Mouse (Mus musculus) heart, adult 2 months (tissue): ENCODE measurements around the gene Aes. TPM values are rescaled to one million over a fixed set of nuclear protein-coding genes. Genes with fewer than 3 reads are reported as not detected.

Experiments
- DNase-seq, 2 experiments: peaks; one replicate each; pipeline ENCODE4 v3.0.0; 2021
- H3K27ac ChIP-seq: fragments of 200-600 bp; 2 replicates; pipeline ENCODE4 v1.8.1; 2022
- H3K27me3 ChIP-seq: fragments of 200-500 bp; 2 replicates; pipeline ENCODE4 v1.6.1; 2012; ENCODE audit warnings: mild to moderate bottlenecking, low read length, inconsistent platforms, mixed read lengths; ENCODE audit not compliant: control insufficient read depth, insufficient read depth
- H3K36me3 ChIP-seq: fragments of 200-500 bp; 2 replicates; pipeline ENCODE4 v1.6.1; 2012; ENCODE audit warnings: low read length, inconsistent platforms; ENCODE audit not compliant: control insufficient read depth, insufficient read depth
- H3K4me1 ChIP-seq: fragments of 200-500 bp; 2 replicates; pipeline ENCODE4 v1.6.1; 2011; ENCODE audit warnings: low read length; ENCODE audit not compliant: control insufficient read depth, insufficient read depth
- H3K4me3 ChIP-seq: fragments of 200-600 bp; 2 replicates; pipeline ENCODE4 v1.8.1; 2022
- H3K79me2 ChIP-seq: fragments of 200-500 bp; replicated peaks from 2 replicates; pipeline ENCODE4 v1.6.1; 2012; ENCODE audit warnings: mild to moderate bottlenecking, inconsistent platforms, low read length, moderate library complexity, mixed read lengths; ENCODE audit not compliant: control insufficient read depth, insufficient read depth
- H3K9ac ChIP-seq: fragments of 200-500 bp; 2 replicates; pipeline ENCODE4 v1.6.1; 2012; ENCODE audit warnings: low read depth, mild to moderate bottlenecking, control low read depth, inconsistent platforms, low read length, mixed read lengths
- CTCF ChIP-seq: fragments of 200-600 bp; IDR thresholded peaks from 2 replicates; pipeline ENCODE4 v1.8.1; 2022; ENCODE audit warnings: antibody characterized with exemption, mild to moderate bottlenecking, moderate library complexity
- EP300 ChIP-seq: fragments of 200-500 bp; IDR thresholded peaks from 2 replicates; pipeline ENCODE4 v1.6.1; 2011; ENCODE audit warnings: low read depth, low read length, control low read depth; ENCODE audit not compliant: insufficient read depth
- POLR2A ChIP-seq: fragments of 200-500 bp; IDR thresholded peaks from 2 replicates; pipeline ENCODE4 v1.6.1; 2011; ENCODE audit warnings: mild to moderate bottlenecking, low read depth, low read length, control low read depth; ENCODE audit not compliant: insufficient read depth
- WGBS: fragments of 180-500 bp; shearing (Covaris S2); methylation state at CpG from one replicate; pipeline ENCODE4 v1.1.7; 2018; 5-methylcytosine and 5-hydroxymethylcytosine counted together
- intact Hi-C: fragments of 180-260 bp; cut with DNase I; formaldehyde crosslinking; loops from one replicate; pipeline ENCODE4 v1.15.1; 2025
- polyA plus RNA-seq: library from polyadenylated mRNA; depleted of rRNA; stranded (reverse); fragments of >200 nt; gene quantifications from 2 replicates; pipeline ENCODE4 v1.2.3, GENCODE M21; 2012; rRNA removed
- total RNA-seq, 2 experiments: library from RNA; stranded (reverse); gene quantifications; 2 replicates each; pipeline ENCODE4 v1.2.3; 2021

Gene Aes
- total and polyA plus RNA-seq, 3 experiments, result 982 to 3,063 (median 1,113) TPM

DNA sequence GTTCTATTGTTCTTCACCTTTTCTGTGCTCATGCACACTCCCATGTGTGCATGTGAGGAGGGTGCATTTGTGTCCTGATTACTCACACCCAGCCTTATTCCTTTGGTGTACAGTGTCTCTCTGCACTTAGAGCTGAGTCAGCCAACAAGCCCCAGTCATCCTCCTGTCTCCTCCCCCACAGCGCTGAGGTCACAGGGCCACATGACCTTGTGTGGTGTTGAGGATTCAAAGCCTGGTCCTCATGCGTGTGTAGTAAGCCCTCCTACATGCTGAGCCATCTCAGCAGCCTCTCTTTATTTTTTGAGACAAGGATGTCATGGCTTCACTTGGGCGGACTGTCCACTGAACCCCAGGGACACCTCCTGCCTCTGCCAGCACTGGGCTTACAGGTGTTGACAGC is 53.5 kb downstream of the Aes start:
- no peak overlapping the region for H3K27ac ChIP-seq
- TF ChIP-seq CTCF (no peak), POLR2A (no peak), EP300 (no peak)
- H3K4me3 ChIP-seq, result no peak overlapping the region
- no peaks in the 10 kb centered on the region for H3K36me3 ChIP-seq
- no peaks in the 10 kb centered on the region for H3K27me3 ChIP-seq
- H3K9ac ChIP-seq, result no peak overlapping the region
- intact Hi-C loops, result no loop called here
- H3K79me2 ChIP-seq, result no peaks in the 10 kb centered on the region
- DNase-seq, result no peak
- 59% methylated on average over 3 of the region's 3 CpGs for WGBS
- H3K4me1 ChIP-seq, result no peaks in the 10 kb centered on the region

DNA sequence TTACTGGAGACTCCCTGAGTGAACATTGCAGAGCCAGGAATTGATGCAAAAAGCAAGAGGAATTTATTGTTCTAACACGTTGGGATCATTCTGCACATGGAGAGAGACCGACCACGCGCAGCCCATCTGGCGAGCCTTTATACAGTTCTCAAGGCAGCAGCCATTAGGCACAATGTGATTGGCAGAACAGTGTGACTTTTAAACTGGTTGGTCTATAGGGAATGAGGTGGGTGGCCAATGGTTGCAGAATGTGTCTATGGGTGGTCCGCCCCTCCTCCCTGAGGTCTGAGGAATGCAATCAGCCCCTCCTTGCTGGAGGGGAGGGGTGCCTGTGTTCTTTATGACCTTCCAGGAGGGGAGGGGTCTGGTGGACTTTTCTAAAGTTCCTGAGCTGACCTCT is 56.2 kb downstream of the Aes start:
- no peak overlapping the region for H3K4me3 ChIP-seq
- no peak for DNase-seq
- no peaks in the 10 kb centered on the region for H3K79me2 ChIP-seq
- TF ChIP-seq EP300, result no peak
- TF ChIP-seq POLR2A, result no peak
- no peak overlapping the region for H3K27ac ChIP-seq
- H3K9ac ChIP-seq, result no peak overlapping the region
- H3K36me3 ChIP-seq, result no peaks in the 10 kb centered on the region
- WGBS, result 74% methylated on average over 6 of the region's 6 CpGs
- no peaks in the 10 kb centered on the region for H3K4me1 ChIP-seq
- H3K27me3 ChIP-seq, result no peaks in the 10 kb centered on the region
- intact Hi-C loops, result no loop called here

Other genes with a start within 250 kb of the Aes start
- 10 to 100 TPM; 16.1 to 18.0 TPM for gene Cactin, start 238.4 kb upstream of the Aes start, total RNA-seq
- gene Cactin, start 238.4 kb upstream of the Aes start, polyA plus RNA-seq, result 15.4 and 18.0 TPM in 2 replicates
- gene Tbxa2r, start 230.8 kb upstream of the Aes start, total RNA-seq, result 1 to 10 TPM; 3.8 to 4.1 TPM
- gene Tbxa2r, start 230.8 kb upstream of the Aes start, polyA plus RNA-seq, result 7.1 and 8.7 TPM in 2 replicates
- gene Gipc3, start 216.2 kb upstream of the Aes start, total RNA-seq, result 1 to 10 TPM; 5.5 to 6.4 TPM
- 4.7 and 4.8 TPM in 2 replicates for gene Gipc3, start 216.2 kb upstream of the Aes start, polyA plus RNA-seq
- 10 to 100 TPM; 55.6 to 58.1 TPM for gene Hmg20b, start 209.0 kb upstream of the Aes start, total RNA-seq
- gene Hmg20b, start 209.0 kb upstream of the Aes start, polyA plus RNA-seq, result 44.3 and 54.9 TPM in 2 replicates
- gene Mfsd12, start 202.0 kb upstream of the Aes start, total RNA-seq, result 10 to 100 TPM; 10.6 to 11.1 TPM
- gene Mfsd12, start 202.0 kb upstream of the Aes start, polyA plus RNA-seq, result 9.6 and 10.5 TPM in 2 replicates
- 1 to 10 TPM in 1 of 2 experiments, under 1 TPM in 1; 0.64 to 1.1 TPM for gene 4930404N11Rik, start 193.7 kb upstream of the Aes start, total RNA-seq
- 0.32 and 1.2 TPM in 2 replicates for gene 4930404N11Rik, start 193.7 kb upstream of the Aes start, polyA plus RNA-seq
- 10 to 100 TPM; 29.9 to 31.5 TPM for gene Fzr1, start 181.0 kb upstream of the Aes start, total RNA-seq
- 49.3 and 56.1 TPM in 2 replicates for gene Fzr1, start 181.0 kb upstream of the Aes start, polyA plus RNA-seq
- 10 to 100 TPM; 46.6 to 53.8 TPM for gene Dohh, start 175.1 kb upstream of the Aes start, total RNA-seq
- gene Dohh, start 175.1 kb upstream of the Aes start, polyA plus RNA-seq, result 48.5 and 56.9 TPM in 2 replicates
- gene Gm48551, start 175.0 kb upstream of the Aes start, total RNA-seq, result 1 to 10 TPM in 1 of 2 experiments, under 1 TPM in 1; 0.73 to 1.9 TPM
- gene Gm48551, start 175.0 kb upstream of the Aes start, polyA plus RNA-seq, result 2.1 and 3.5 TPM in 2 replicates
- gene Gm48552, start 170.5 kb upstream of the Aes start, total RNA-seq, result 1 to 10 TPM in 1 of 2 experiments, not detected in 1; 1.2 TPM
- gene Gm48552, start 170.5 kb upstream of the Aes start, polyA plus RNA-seq, result 0.88 and 1.2 TPM in 2 replicates
- 1 to 10 TPM; 2.0 to 2.3 TPM for gene Smim24, start 166.4 kb upstream of the Aes start, total RNA-seq
- 8.3 and 8.6 TPM in 2 replicates for gene Smim24, start 166.4 kb upstream of the Aes start, polyA plus RNA-seq
- gene Nfic, start 103.9 kb upstream of the Aes start, total RNA-seq, result 100 to 1,000 TPM in 1 of 2 experiments, 10 to 100 TPM in 1; 94.2 to 104 TPM
- 59.9 and 80.1 TPM in 2 replicates for gene Nfic, start 103.9 kb upstream of the Aes start, polyA plus RNA-seq
- under 1 TPM in 1 of 2 experiments, not detected in 1; 0.16 TPM for gene Celf5, start 76.8 kb upstream of the Aes start, total RNA-seq
- 0.39 and 0.73 TPM in 2 replicates for gene Celf5, start 76.8 kb upstream of the Aes start, polyA plus RNA-seq
- 10 to 100 TPM; 68.6 to 74.2 TPM for gene Ncln, start 63.1 kb upstream of the Aes start, total RNA-seq
- 107 and 116 TPM in 2 replicates for gene Ncln, start 63.1 kb upstream of the Aes start, polyA plus RNA-seq
- 1 to 10 TPM in 1 of 2 experiments, under 1 TPM in 1; 0.81 to 1.1 TPM for gene S1pr4, start 59.4 kb upstream of the Aes start, total RNA-seq
- gene S1pr4, start 59.4 kb upstream of the Aes start, polyA plus RNA-seq, result 2.0 and 3.1 TPM in 2 replicates
- 1 to 10 TPM; 1.1 to 1.5 TPM for gene Gna15, start 35.3 kb upstream of the Aes start, total RNA-seq
- 1.1 and 1.2 TPM in 2 replicates for gene Gna15, start 35.3 kb upstream of the Aes start, polyA plus RNA-seq
- gene Gna11, start 14.3 kb upstream of the Aes start, total RNA-seq, result 10 to 100 TPM; 46.6 to 53.5 TPM
- gene Gna11, start 14.3 kb upstream of the Aes start, polyA plus RNA-seq, result 68.0 and 81.9 TPM in 2 replicates
- gene Tle2, start 15.1 kb downstream of the Aes start, total RNA-seq, result 1 to 10 TPM; 6.8 to 7.4 TPM
- 40.9 and 43.8 TPM in 2 replicates for gene Tle2, start 15.1 kb downstream of the Aes start, polyA plus RNA-seq
- 1 to 10 TPM; 5.1 to 7.7 TPM for gene Tle6, start 41.6 kb downstream of the Aes start, total RNA-seq
- gene Tle6, start 41.6 kb downstream of the Aes start, polyA plus RNA-seq, result 19.0 and 20.1 TPM in 2 replicates
- 1 to 10 TPM; 2.5 to 3.7 TPM for gene BC025920, start 46.8 kb downstream of the Aes start, total RNA-seq
- 1.9 and 2.5 TPM in 2 replicates for gene BC025920, start 46.8 kb downstream of the Aes start, polyA plus RNA-seq
- gene Sirt6, start 68.3 kb downstream of the Aes start, total RNA-seq, result 1 to 10 TPM; 7.0 to 7.9 TPM
- gene Sirt6, start 68.3 kb downstream of the Aes start, polyA plus RNA-seq, result 11.5 and 15.4 TPM in 2 replicates
- 1 to 10 TPM; 7.8 to 7.9 TPM for gene Ankrd24, start 69.1 kb downstream of the Aes start, total RNA-seq
- 33.7 and 46.5 TPM in 2 replicates for gene Ankrd24, start 69.1 kb downstream of the Aes start, polyA plus RNA-seq
- gene Gm10778, start 89.6 kb downstream of the Aes start, total RNA-seq, result 1 to 10 TPM; 2.1 to 2.4 TPM
- 0.59 and 1.2 TPM in 2 replicates for gene Gm10778, start 89.6 kb downstream of the Aes start, polyA plus RNA-seq
- gene Zfp433, start 145.3 kb downstream of the Aes start, total RNA-seq, result 1 to 10 TPM; 3.7 to 5.7 TPM
- 0.62 and 3.1 TPM in 2 replicates for gene Zfp433, start 145.3 kb downstream of the Aes start, polyA plus RNA-seq
- 1 to 10 TPM; 1.2 to 2.7 TPM for gene Gm3055, start 211.7 kb downstream of the Aes start, total RNA-seq
- 0.33 and 1.7 TPM in 2 replicates for gene Gm3055, start 211.7 kb downstream of the Aes start, polyA plus RNA-seq